Mouse (Mus musculus) frontal cortex, adult (tissue): Measurements from ENCODE around the gene Camkmt.

ENCODE experiments used
- ATAC-seq: cut with Nextera tagmentation; 2 replicates; pipeline ENCODE4 v1.9.2; 2017; ENCODE audit warnings: mild to moderate bottlenecking, moderate library complexity, mixed read lengths; ENCODE audit not compliant: low TSS enrichment

The Camkmt gene

GRCm38 (mm10) chr17:85170541-85171255 lies 80.3 kb downstream of the Camkmt start:
- no peak for ATAC-seq

DNA sequence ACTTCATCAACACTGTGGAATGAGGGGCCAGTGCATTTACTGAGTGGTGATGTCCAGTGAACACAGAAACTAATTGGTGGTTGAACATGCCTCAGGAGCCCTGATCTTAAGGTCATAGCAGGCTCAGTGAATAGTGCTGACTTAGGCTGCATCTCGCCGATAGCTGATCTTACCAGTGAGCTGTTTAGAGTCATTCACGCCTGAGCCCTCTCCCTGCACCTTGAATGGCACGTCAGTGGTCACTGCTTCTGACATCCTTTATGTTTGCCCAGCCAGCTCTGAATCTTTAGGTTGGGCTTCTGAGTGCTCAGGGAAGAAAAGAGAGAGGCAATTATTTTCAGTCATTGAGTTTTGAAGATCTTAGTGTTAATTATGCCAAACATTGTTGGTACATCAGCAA lies 81.6 kb downstream of the Camkmt start:
- no peak for ATAC-seq

- ATAC-seq, result no peak
Measured at GRCm38 (mm10) chr17:85177231-85177630, 86.9 kb downstream of the Camkmt start.

- ATAC-seq, result no peak
Measured at GRCm38 (mm10) chr17:85180471-85181060, 90.2 kb downstream of the Camkmt start.

DNA sequence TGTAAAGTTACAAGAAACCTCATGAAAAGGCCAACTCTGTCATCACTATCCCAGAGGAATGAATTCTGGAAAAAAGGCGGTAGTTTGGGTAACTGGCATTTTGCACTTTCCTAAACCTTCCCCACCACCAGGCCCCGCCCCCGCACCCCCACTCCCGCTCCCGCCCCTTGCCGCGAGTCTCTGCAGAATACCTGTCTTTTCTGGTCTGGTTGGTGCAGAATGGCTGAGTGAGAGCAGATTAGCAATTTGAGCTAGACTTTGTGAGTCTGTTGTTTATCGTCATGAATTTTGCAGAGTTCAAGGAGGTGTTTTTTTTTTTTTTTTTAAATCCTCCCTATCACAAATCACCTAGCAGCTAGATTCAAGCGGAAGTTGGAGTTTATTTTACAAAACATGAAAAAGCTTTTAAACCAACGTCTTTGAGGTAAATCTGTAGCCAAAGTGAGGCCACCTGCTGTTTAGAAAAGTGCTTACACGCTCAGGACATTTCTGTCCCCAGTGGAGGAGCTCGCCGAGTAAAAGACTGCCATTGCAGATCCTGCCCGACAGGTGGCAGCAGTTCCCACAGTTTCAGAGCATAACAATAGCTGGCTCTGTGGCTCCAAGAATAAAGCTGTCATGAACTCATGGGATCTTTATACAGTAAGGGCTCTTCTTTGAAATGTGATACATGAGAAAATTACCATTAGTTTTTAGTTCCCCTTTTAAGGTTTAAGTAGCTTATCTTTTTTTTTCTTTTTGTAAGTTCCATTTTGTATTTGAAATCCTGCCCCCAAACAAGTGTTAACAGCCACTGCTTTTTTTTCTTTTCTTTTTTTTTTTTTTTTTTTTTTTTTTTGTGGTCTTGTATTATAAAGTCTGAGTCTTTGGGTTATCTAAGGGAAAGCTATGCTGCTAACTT lies 99.1 kb downstream of the Camkmt start:
- ATAC-seq, result peak; percentile 95

- no peak for ATAC-seq
Measured at GRCm38 (mm10) chr17:85190128-85190435, 99.7 kb downstream of the Camkmt start.

- ATAC-seq, result no peak
Measured at GRCm38 (mm10) chr17:85193294-85193693, 102.9 kb downstream of the Camkmt start.

GRCm38 (mm10) chr17:85198781-85199180 lies 108.4 kb downstream of the Camkmt start:
- ATAC-seq, result no peak

- no peak for ATAC-seq
Measured at GRCm38 (mm10) chr17:85199321-85199720, 109.0 kb downstream of the Camkmt start.

DNA sequence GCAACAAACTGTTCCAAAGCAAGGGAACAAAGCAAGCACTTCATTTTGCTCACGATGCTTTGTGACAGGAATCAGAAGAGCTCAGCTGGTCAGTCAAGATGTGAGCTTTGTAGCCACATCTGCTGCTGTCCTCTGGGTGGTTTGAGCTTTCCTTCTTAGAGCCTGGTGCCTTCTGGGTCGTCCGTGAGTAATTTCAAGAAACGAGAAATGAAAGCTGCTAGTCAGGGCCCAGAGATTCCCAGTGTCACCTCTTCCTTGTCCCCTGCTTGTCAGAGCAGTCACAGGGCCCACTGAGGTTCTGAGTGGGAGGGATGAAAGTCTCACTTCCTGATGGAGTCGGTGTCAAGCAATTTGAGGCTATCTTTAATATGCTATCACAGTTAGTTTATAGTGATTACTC lies 127.7 kb downstream of the Camkmt start:
- no peak for ATAC-seq

DNA sequence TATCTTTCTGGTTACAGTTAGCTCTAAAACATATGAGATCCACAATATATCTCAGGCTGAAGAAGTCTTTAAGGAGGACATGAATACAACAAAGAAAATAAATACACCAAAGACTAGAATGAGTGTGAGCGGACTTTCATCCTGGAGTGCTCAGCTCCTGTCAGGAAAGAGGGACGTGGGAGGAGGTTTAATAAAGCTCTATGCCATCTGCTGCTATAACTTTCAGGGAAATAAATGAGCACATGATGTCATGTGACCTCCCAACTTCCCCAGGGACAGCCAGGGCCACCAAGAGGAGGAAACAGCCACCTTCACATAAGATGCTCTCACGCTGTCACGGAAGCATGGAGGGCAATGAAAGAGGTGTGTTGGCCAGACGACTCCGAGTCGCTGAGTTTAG lies 151.8 kb downstream of the Camkmt start:
- ATAC-seq, result peak; percentile 89

DNA sequence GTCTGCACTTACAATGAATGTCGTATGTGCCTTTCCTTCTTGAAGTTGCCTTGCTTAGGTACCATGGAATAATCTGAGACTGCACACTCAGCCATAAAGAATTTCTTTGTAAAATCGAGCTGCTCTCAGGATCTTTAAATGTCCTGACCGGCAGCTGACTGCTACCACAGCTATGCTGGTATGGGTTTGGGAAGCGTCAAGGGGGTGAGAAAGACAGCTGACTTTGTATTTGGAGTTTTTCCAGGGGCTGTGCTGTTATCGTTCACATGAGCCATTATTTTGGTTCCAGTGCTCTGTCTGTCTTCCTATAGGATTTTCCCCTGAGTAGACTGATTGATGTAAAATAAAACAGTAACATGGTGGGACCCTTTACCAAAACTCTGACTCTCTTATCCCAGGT lies 158.6 kb downstream of the Camkmt start:
- ATAC-seq, result no peak

GRCm38 (mm10) chr17:85249744-85250143 lies 159.4 kb downstream of the Camkmt start:
- ATAC-seq, result no peak

- ATAC-seq, result no peak
Measured at GRCm38 (mm10) chr17:85256930-85257329, 166.6 kb downstream of the Camkmt start.

DNA sequence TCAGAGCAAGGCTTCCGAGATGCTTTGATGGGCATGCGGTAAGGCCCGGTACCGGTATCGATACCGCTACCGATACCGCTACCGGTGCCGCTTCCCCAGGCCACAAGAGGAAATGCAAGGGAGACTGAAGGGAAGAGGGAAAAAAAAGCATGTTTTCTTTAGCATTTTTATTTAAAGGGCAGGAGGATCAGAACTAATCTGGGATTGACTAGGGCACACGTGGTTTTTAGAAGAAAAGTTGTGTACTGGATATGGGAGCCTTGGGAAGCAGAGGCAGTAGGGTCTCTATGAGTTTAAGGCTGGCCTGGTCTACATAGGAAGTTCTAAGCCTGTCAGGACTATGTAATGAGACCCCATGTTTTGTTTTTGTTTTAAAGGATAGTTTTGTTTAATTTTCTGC lies 167.0 kb downstream of the Camkmt start:
- ATAC-seq, result no peak

DNA sequence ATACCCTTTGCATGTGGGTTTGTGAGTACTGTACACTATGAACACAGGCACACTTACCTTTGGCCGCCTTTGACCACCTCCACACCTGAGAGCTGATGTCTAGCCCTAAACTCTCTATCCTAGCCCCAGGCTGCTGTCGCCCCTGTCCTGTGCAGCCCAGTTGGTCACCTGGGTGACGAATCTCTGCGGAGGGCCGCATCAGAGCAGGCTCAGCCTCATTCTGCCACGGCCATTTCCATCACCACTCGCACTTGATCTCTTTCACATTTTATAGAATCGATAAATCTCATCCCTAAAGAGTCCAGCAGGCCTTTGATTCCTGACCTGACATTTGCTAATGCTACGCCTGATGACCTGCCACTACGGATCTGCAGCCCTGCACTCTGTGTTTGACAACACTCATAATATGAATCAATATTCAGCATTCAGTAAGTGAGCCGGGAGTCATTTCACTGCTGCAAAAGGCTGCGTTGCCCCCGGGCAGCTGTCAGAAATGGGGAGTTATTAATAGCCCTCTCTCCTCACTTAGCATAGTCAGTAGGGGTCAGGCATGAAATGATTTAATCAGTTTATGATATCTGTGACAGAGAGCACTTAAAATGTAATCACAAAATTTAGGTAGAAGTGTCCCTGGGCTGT lies 168.5 kb downstream of the Camkmt start:
- ATAC-seq, result no peak

GRCm38 (mm10) chr17:85266831-85267422 lies 176.6 kb downstream of the Camkmt start:
- no peak for ATAC-seq

- no peak for ATAC-seq
Measured at GRCm38 (mm10) chr17:85271466-85272175, 181.3 kb downstream of the Camkmt start.

GRCm38 (mm10) chr17:85279720-85280119 lies 189.4 kb downstream of the Camkmt start:
- peak; percentile 77 for ATAC-seq

DNA sequence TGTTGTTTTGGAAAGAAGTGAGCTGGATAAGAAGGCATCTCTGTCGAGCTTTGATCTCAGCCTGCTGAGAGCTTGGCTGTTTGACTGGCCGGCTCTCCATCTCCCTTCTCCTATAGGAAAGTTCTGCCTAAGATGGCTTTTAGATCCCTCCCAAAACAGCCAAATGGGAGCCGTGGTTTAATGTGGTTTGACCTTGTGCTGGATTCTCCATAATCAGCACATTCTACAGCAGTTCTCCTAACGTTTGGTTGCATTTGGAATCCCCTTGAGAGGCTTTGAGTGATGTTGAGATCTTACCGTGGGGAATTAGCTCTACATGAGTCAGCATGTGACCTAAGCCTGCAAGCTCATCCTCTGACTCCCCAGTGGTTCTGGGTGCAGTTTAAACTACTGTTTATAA lies 192.1 kb downstream of the Camkmt start:
- no peak for ATAC-seq

DNA sequence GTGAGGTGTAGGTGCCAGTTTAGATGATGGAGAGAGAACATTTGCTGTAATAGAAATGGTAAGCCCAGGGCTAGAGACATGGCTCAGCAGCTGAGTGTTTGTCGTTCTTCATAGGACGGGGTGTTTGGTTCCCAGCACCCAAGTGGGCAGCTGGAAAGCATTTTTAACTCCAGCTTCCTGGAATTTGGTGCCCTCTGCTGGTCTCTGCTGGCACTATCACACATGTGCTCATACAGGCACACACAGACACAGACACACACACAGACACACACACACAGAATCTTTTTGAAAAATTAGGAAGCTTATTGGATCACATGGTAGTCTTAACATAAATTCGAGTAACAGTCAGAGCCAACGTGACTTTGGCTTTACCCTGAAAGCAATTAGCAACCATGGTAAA lies 200.8 kb downstream of the Camkmt start:
- no peak for ATAC-seq
